Mouse (Mus musculus) Muller cell, postnatal 12 days (primary cell): ENCODE results near the gene Fxr2.
A peak's percentile ranks its signal among the peaks of the same experiment; 100 is the strongest.

Source experiments
- DNase-seq: peaks from one replicate; pipeline ENCODE4 v3.0.0-alpha.2; 2015; ENCODE audit errors: inconsistent ontology term

Gene Fxr2

GRCm38 (mm10) chr11:69657462-69657881, 24.7 kb downstream of the Fxr2 start:
- DNase-seq, result no peak

GRCm38 (mm10) chr11:69661221-69661881, 28.6 kb downstream of the Fxr2 start:
- no peak for DNase-seq

DNA sequence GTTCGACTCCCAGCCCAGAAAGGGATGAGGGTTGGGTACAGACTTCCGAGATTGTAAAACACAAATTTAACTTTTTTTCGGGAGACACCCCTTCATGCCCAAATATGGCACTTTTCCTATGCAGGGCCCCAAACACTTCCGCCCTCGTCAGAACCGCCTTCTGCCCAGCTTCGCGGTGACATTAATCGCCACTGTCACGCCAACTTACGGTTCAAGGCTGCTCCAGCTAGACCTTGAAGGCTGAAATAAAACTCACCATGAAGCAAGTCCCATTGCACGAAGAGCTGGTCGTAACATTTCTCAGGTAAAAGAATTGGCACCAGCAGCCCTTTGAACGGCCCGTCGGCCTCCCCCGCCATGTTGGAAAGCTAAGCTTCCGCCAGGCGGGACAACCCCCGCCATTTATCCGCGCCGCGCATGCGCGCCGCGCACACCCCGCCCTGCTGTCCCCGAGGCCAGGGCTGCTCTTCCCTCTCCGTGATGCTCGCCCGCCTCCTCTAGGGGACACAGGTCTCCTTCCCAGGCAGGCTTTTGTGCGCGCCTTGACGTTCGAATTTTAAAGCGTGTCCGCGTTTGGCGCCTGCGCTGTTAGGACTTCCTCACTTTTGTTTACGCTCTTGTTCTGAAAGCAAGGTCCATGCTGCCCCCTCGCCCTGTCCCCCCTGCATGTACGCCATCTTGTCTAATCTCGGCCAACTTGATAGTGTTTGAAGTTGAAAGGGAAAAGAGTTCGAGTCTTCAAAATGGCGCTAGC, 29.6 kb downstream of the Fxr2 start, which contains the start of gene Mpdu1:
Mpdu1 (minus strand) TSS at position 430 of the 754 bp plus-strand sequence.
- peak; percentile 98 for DNase-seq

DNA sequence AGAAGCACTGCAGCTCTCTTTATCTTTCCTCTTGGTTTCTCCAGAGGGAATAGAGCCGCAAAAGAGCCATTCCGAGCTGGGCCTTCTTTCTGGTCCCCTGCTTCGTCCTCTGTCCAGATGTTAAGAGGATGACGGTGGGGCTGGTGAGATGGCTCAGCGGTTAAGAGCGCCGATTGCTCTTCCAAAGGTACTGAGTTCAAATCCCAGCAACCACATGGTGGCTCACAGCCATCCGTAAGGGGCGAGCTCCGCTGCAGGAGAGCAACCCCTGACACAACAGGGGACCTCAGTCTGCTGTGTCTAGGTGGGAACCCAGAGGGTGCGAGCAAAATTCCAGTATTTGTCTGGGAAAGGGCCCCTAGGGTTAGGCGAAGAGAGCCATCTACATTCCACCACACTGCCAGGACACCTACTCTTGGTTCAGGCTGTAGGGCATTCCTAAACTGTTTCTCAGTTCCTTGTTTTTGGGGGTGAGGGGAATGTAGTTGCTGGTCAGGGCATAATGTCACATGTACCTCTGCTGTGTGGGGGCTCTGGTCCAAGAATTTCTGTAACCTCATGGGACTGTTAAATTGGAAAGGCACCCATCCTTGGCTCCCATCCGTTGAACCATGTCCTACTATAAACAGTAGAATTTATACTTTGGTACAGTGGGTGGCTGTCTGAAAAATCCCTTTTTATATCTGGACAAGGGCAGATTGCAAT, 30.3 kb downstream of the Fxr2 start:
- DNase-seq, result no peak

DNA sequence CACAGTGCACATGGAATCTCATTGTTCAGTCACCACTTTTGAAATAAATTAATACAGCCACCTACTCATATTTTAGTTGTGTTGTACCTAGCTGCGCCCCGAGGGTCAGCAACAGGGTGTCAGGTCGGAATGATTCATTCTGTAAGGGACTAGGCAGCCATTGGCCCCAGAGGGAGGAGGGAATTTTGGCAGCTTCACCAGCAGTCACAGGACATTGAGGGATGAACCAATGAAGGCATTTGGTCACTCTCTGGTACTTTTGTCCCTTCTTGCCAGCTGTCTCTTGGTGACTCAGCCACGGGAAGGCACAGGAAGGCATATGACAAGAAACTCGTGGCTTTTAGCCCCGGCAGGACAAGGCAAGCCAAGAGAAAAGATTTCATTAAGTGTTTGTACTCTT, 31.0 kb downstream of the Fxr2 start:
- peak; percentile 81 for DNase-seq

GRCm38 (mm10) chr11:69664841-69665240, 32.1 kb downstream of the Fxr2 start:
- DNase-seq, result no peak

- DNase-seq, result no peak
Observed at GRCm38 (mm10) chr11:69665457-69665960, 32.7 kb downstream of the Fxr2 start.

DNA sequence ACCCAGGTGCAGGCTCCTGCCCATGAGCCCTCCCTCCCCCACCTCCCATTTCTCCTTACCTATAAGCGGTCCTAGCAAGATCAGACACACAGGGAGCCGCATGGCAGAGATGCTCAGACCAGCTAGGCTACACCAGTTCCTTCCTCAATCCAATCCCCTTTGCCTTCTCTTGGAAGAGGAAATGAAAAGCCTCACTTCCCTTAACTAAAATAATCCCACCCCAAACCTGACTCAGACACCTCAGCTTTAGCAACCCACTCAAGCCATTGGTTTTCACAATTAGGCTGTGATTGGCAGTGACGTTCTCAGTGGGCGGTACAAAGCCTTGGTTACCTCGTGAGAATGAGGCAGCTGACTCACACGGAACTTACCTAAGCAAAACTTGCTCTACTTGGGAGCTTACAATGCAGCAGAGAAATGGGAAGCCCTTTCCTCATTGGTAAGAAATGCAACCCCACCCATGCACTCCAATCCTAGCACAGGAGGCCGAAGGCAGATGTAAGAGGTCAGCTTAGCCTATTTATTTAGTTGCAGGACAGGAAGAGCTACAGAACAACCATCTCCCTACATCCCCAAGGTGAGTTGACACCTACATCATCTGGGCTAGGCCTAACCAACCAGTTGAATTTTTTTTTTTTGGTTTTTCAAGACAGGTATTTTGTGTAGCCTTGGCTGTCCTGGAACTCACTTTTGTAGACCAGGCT, 33.3 kb downstream of the Fxr2 start, which contains the start of gene Cd68:
Cd68 (minus strand) TSS at position 193 of the 704 bp plus-strand sequence.
- DNase-seq, result no peak

- DNase-seq, result no peak
Observed at GRCm38 (mm10) chr11:69666665-69667005, 33.8 kb downstream of the Fxr2 start.

DNA sequence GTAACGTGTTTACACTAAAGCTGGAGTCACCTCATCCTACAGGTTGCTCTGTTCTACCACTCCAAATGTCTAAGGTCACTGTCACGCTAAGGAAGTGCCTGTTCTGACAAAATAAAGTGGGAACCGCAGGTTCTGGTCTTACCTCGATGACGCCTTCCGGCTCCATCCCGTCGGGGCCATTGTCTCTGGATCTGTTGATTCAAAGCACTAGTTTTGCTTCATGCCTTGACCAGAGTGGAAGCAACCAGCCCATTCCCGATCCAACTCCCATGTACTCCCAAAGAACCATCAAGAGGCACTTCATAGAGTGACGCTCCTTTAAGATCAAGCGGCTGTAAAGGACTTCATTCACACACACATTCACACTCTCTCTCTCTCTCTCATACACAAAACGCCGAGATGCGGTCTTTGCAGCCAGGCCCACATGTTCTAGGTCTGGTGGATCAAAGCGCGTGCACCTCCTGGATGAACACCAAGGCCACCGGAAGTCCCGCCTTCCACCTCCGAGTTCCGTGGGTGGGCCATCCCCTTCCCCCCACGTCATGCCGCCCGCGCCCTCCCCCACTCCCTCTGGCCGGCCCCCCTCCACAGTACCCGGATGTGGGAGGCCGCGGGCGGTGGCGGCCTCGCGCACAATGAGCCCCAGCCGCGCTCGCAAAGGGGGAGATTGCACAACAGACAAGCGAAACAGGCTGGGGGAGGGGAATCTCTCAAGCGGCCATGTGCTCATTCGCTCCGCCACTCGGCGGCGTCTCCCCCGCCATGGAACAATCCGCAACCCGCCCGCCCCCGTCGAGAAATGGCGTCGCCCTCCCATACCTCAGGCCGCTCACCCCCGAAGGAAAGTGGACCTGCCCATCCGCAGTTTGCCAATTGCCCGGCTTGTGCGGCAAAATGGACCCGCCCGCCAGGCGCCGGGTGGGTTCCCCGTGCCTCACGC, 38.3 kb downstream of the Fxr2 start:
- DNase-seq, result peak; percentile 98

- DNase-seq, result no peak
Observed at GRCm38 (mm10) chr11:69671726-69672124, 38.9 kb downstream of the Fxr2 start.

DNA sequence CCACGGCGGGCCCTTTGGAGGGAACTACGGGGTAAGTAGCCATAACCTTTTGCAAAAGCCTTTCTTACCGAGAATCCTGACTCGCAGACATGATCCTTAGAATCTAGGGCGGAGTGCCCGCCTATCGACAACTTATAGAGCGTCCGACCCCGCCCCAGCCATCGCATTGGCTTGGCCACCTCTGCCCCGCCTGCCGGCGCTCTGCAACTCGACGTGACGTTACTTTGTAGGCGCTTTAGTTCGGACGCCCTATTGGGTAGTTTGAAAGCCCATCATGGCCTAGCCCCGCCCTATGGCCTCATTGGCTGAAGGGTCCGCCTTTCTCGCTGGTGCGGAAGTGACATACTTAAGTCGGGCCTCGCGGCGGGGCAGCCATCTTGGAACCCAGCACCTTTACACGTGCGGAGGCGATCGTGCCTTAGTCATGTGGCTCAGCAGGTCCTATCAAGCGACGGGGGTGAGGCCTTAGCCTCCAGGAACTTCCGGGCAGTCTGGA, 39.5 kb downstream of the Fxr2 start, which contains the start of gene Eif4a1:
Eif4a1 (minus strand) TSS at position 213 of the 496 bp plus-strand sequence.
- DNase-seq, result peak; percentile 99

DNA sequence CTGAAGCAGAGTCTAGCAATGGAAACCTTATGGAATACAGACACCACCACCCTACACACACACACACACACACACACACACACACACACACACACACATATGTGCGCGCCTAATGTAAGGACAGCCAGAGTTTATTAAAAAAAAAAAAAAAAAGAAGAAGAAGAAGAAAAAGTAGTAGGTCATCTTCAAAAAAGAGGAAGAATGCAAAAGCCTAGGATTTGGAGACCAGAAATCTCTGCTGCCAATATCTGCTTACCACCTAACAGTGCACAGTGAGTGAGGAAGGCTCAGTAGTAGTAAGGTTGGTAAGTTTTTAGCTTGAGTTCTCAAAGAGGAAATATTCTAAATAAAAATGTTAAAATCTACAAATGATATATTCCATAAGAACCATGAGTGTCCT, 46.4 kb downstream of the Fxr2 start:
- DNase-seq, result no peak

DNA sequence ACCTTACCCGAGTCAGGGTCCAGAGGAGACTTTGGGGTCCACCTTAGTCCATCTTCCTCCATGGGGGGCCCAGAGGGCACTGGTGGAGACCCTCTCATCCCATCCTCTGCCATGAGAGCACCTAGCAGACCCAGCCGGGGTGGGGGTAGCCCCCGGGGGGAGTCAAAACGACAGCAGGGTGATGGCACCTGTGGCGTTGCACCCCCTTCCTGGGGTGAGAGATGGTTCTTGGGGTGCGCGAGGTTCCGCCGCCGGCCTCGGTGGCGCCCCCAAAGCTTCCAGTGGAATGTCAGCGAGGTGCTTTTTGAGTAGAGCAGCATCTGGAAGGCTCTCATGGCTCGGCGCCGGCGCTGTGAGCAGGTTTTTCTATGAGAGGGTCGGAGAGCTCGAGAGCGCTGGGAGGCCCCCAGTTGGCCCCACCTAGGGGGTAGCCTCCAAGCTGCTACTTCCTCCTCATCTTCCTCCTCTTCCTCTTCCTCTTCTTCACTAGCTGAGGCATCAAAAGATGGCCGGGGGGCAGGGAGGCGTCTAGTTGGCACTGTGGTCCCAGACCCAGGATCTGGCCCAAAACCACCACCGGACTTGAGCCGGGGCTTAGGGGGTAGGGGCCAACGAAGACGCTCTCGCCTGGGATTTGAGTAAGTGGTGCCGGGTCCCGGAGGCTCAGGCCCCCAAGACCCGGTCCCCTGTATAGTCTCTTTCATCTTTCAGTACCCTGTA, 47.5 kb downstream of the Fxr2 start:
- no peak for DNase-seq

GRCm38 (mm10) chr11:69681314-69682208, 48.8 kb downstream of the Fxr2 start, which contains the start of gene Senp3:
Senp3 (minus strand) TSS chr11:69682084.
- DNase-seq, result peak; percentile 98

GRCm38 (mm10) chr11:69682209-69682839, 49.5 kb downstream of the Fxr2 start:
- no peak for DNase-seq

DNA sequence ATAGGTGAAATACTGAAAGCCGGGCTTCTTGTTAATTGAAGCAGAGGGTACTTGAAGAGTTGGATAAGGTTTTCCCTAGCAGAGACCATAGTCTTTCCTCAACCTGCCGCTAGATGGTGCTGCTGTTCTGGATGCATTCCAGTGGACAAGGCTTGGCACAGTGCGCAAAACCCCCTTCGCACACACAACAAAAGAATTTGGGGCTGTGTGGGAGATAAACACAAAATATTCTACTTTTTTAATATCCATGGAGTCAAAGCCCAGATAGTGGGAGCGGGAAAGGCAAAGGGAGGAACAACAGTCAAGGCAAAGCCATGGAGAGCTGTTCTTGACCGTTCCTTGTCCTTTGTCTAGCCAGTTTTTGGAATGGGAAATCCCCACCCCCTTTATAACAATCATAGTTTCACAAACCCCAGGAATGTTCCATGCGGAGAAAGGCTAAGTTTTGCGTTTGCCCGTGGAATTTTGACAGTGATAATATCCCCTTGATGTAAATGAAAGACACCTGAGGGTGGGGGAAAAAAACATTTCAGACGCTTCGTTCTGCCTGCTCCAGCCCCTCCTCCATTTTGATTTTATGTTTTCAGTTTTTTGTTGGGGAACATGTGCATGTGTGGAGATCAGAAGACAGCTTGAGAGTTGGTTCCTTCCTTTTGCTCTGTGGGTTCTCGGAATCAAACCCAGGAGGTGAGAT, 50.2 kb downstream of the Fxr2 start:
- peak; percentile 81 for DNase-seq
